Mouse (Mus musculus) T-helper 1 cell (primary cell): ENCODE measurements around the gene Olfr987.
"Not testable (repeated sequence)": the region's sequence is repeated elsewhere in the genome, so short reads cannot be mapped to it uniquely, and the experiment has no call there.

ENCODE experiments used
- in situ Hi-C: fragments of 300-600 bp; cut with MboI, MseI; formaldehyde crosslinking; loops from one replicate; pipeline ENCODE4 v1.15.1; 2025; ENCODE audit warnings: high pct_unique_total_duplicates

Gene Olfr987

GRCm38 (mm10) chr2:85339215-85339614, at the start of gene Olfr987:
TSS of gene Olfr987 (minus strand) at chr2:85339315.
- in situ Hi-C loops: loop anchor here (25.0 kb wide), 1 partner anchor 1523 kb away; the partner anchor contains the start of genes Gm13723 and Olfr1095

- in situ Hi-C loops: not testable (repeated sequence)
These were observed 24.0 kb upstream of the Olfr987 start, which contains the start of gene Olfr988 for GRCm38 (mm10) chr2:85363127-85363526. TSS of gene Olfr988 (minus strand) at chr2:85363227.

GRCm38 (mm10) chr2:85339972-85340371, 857 bp upstream of the Olfr987 start:
- in situ Hi-C loops: loop anchor here (25.0 kb wide), 1 partner anchor 1522 kb away; the partner anchor contains the start of genes Gm13723 and Olfr1095

DNA sequence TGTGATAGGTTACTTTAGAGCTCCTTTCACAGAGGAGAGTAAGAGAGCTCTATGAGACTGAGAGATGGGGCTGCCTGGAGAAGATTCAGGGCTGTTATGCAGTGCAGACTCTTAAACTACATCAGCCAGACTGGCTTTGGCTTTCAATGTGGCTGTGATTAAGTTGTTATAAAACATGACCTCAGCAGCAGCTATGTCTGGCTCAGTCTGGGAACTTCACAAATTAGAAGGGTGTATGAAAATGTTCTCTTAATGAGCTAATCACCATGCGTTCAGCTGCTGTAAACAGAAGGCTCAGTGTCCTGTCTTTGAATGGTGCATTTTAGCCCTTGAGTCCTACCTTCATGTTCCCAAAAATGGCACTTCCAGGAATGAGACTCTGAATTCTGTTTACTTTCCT, 20.0 kb downstream of the Olfr987 start:
- in situ Hi-C loops: no loop called here

DNA sequence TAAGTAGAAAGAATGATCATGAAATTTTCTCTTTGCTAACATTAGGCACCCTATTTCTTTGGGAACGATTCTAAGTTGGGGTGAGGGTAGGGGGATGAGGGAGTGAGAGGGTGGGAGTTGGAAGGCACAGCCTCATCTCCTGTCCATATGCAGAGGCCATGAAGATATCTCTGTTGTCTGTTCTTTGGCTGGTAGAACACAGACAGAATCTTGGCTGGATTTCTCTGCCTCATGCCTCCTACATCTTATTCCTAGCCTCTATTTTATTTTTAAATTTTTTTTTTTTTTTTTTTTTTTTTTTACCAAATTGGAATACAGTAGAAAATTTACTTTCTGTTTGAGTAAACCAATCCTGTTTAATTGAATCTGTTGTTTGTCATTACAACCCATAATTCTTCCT, 53.7 kb downstream of the Olfr987 start:
- in situ Hi-C loops: loop anchor here (10.0 kb wide), 1 partner anchor 1289 kb away; no protein-coding TSS in a partner anchor

GRCm38 (mm10) chr2:85284626-85285025, 54.5 kb downstream of the Olfr987 start:
- in situ Hi-C loops: loop anchor here (10.0 kb wide), 1 partner anchor 1290 kb away; no protein-coding TSS in a partner anchor

DNA sequence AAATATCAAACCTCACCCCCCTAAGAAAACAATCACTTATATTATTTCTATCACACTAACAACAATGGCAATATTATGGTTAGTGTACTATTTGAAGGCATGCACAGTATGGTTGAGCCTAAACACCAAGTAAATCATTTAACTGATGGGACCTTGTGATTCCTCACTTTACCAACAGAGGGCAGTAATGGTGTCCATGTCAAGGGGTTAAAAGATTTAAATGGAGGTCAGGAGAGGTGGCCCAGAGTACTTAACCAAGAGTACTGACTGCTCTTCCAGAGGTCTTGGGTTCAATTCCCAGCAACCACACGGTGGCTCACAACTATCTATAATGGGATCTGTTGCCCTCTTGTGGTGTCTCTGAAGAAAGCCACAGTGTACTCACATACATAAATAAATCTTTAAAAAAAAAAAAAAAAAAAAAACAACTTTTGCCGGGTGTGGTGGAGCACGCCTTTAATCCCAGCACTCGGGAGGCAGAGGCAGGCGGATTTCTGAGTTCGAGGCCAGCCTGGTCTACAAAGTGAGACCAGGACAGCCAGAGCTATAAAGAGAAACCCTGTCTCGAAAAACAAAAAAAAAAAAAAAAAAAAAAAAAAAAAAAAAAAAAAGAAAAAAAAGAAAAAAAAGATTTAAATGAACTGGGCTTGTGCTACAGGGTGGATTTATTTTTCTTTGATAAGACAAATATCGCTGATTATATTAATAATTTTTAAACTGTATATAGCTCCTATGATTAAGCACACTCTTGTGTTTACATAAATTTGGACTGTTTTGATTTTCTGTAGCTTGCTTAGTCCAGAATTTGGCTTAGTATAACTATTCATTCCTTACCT, 55.3 kb downstream of the Olfr987 start:
- in situ Hi-C loops: loop anchor here (10.0 kb wide), 1 partner anchor 1291 kb away; no protein-coding TSS in a partner anchor

DNA sequence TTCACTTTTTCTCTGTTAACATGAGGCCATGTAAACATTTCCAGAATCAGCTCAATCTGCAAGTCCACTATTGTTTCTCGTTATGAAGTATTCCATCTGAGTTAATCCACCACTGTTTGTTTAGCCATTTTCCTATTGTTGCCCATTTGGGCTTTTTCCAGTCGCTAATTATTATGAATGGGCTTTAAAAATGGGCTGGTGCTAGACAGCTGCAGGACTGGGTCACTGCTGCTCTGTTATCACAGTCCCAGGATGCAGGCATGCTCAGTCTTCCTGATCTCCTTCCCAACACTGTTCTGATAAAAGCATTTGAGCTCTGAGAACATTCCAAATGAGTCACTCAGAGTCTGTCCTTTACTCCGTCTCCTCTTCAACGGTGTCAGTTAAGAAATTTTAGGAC, 58.1 kb downstream of the Olfr987 start:
- in situ Hi-C loops: loop anchor here (10.0 kb wide), 1 partner anchor 1294 kb away; no protein-coding TSS in a partner anchor
